Mouse (Mus musculus): ENCODE results near the gene Rad17.

DNA sequence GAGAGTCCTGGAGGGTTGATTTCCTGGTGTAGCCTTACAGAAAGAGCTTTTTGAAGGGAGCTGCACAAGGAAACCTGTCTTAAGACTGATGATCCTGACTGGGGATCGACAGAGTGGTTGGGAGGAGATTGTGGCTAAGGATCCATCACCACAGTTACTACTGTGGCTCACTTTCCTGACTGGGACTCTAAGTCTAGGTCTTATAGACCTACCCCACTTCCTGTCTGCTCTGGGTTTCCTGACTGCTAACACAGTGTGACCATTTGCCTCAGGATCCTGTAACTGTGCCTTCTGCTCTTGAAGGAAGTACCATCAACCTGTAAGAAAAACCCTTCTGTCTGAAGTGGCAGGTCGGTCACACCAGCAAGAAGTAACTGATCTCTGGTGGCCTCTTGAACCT, 80.1 kb downstream of the Rad17 start:
- TF ChIP-seq CTCF (IDR thresholded peaks at IDR 0.05; ENCODE audit: low read depth, low read length) (no peak), EP300 (IDR thresholded peaks at IDR 0.05; ENCODE audit: insufficient read depth, low read depth, low read length) (no peak)

All from ES-Bruce4 (cell line).